Mouse (Mus musculus) liver, embryonic 13.5 days (tissue): ENCODE results near the gene Cela2a. TPM values are rescaled to one million over a fixed set of nuclear protein-coding genes. Genes with fewer than 3 reads are reported as not detected.

Experiments
- polyA plus RNA-seq: library from polyadenylated mRNA; unstranded; fragments of >200 nt; fragmentation: Nextera tagmentation; extraction: Ambion mirVana; gene quantifications from 2 replicates; pipeline ENCODE4 v1.2.1, GENCODE M21; 2015

The Cela2a gene
- polyA plus RNA-seq, 1 experiment from 2014 or later: 0.18 TPM

Other genes with a start within 250 kb of the Cela2a start
- gene Fblim1, start 220.1 kb downstream of the Cela2a start, polyA plus RNA-seq: 1.9 and 2.4 TPM in 2 replicates
- gene Tmem82, start 207.5 kb downstream of the Cela2a start, polyA plus RNA-seq: 3.6 and 3.7 TPM in 2 replicates
- gene Slc25a34, start 202.3 kb downstream of the Cela2a start, polyA plus RNA-seq: 0.07 and 0.13 TPM in 2 replicates
- 0.91 and 1.1 TPM in 2 replicates for gene Plekhm2, start 161.3 kb downstream of the Cela2a start, polyA plus RNA-seq
- gene Rsc1a1, start 140.6 kb downstream of the Cela2a start, polyA plus RNA-seq: 0.46 TPM in 1 of 2 replicates, not detected in the other
- gene Ddi2, start 102.7 kb downstream of the Cela2a start, polyA plus RNA-seq: 15.0 and 19.1 TPM in 2 replicates
- gene Agmat, start 79.5 kb downstream of the Cela2a start, polyA plus RNA-seq: 18.4 and 18.5 TPM in 2 replicates
- gene Dnajc16, start 35.2 kb downstream of the Cela2a start, polyA plus RNA-seq: 2.1 and 2.2 TPM in 2 replicates
- gene Casp9, start 32.5 kb downstream of the Cela2a start, polyA plus RNA-seq: 9.1 and 11.0 TPM in 2 replicates
- not detected in 2 replicates for gene Ctrc, start 20.2 kb upstream of the Cela2a start, polyA plus RNA-seq
- gene Efhd2, start 48.8 kb upstream of the Cela2a start, polyA plus RNA-seq: 51.5 and 52.9 TPM in 2 replicates
- gene Fhad1, start 188.9 kb upstream of the Cela2a start, polyA plus RNA-seq: 0.32 and 0.41 TPM in 2 replicates